Mouse (Mus musculus): ENCODE results near the gene Ablim2. TPM values are rescaled to one million over a fixed set of nuclear protein-coding genes. Genes with fewer than 3 reads are reported as not detected.

The Ablim2 gene
- polyA plus RNA-seq, 1 experiment from 2014 or later = 0.45 TPM

DNA sequence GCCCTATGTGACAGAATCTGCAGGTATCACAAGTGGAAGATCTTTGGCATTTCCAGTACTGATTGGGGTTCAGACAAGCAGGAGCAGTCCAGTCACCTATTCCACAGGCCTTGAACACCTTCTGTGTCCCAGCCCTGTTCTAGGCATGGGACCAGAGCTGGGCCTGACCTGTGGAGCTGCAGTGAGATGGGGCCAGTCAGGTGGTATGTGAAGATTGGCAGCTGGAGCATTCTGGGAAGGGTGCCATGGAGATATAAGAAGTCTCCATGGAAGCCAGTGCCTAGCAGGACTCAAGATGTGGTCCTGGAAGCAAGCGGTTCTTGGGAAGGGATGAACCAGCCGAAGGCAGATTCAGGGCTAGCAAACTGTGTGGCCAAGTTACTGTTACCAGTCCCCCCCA, 103.8 kb downstream of the Ablim2 start:
- Histone ChIP-seq H3K9ac (replicated peaks) (no peak overlapping the region), H3K27ac (ENCODE audit: low read depth) (no peak overlapping the region), H3K4me1 (ENCODE audit: insufficient read depth) (no peaks in the 10 kb centered on the region), H3K27me3 (ENCODE audit: insufficient read depth, low read length) (no peaks in the 10 kb centered on the region), H3K4me3 (ENCODE audit: low read depth, low read length) (no peak overlapping the region), H3K4me2 (ENCODE audit: low read depth, low read length) (no peak overlapping the region), H3K36me3 (replicated peaks; ENCODE audit: insufficient read depth, low read length) (no peaks in the 10 kb centered on the region), H3K9me3 (ENCODE audit: low read length) (no peaks in the 10 kb centered on the region)
- WGBS (ENCODE audit: insufficient replicate concordance) = 83% methylated on average over 2 of the region's 2 CpGs
- no peak for TF ChIP-seq EP300 (IDR thresholded peaks at IDR 0.05; ENCODE audit: low read depth)
- no peak for TF ChIP-seq CTCF (IDR thresholded peaks at IDR 0.05; ENCODE audit: low read depth)
- DNase-seq = no peak
- ATAC-seq = no peak

DNA sequence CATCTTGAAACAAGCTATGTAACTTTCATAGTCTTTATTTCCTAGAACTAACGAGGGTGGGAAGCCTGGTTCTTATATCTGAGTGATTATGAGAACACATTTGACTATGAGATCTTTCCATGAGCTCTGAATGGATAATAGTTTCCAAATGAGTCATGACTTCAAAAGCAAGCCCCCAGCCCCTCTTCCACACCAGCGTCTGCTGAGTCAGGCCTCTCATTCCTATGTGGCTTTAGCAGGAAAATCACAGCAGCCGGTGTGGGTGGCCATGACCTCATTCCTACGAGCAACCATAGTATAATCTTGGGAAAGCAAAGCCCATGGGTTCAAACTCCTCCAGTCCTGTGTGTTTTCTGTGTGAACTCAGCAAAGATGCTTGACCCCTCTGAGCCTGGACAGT, 112.3 kb downstream of the Ablim2 start:
- 63% methylated on average over 4 of the region's 4 CpGs for WGBS (ENCODE audit: insufficient replicate concordance)
- Histone ChIP-seq H3K9me3 (ENCODE audit: low read length) (no peaks in the 10 kb centered on the region), H3K4me3 (ENCODE audit: low read depth, low read length) (no peak overlapping the region), H3K4me1 (ENCODE audit: insufficient read depth) (no peaks in the 10 kb centered on the region), H3K27ac (ENCODE audit: low read depth) (no peak overlapping the region), H3K27me3 (ENCODE audit: insufficient read depth, low read length) (no peaks in the 10 kb centered on the region), H3K36me3 (replicated peaks; ENCODE audit: insufficient read depth, low read length) (no peaks in the 10 kb centered on the region), H3K4me2 (ENCODE audit: low read depth, low read length) (no peak overlapping the region), H3K9ac (replicated peaks) (no peak overlapping the region)
- ATAC-seq (no peak), DNase-seq (no peak)
- TF ChIP-seq CTCF (IDR thresholded peaks at IDR 0.05; ENCODE audit: low read depth) = no peak
- no peak for TF ChIP-seq EP300 (IDR thresholded peaks at IDR 0.05; ENCODE audit: low read depth)

DNA sequence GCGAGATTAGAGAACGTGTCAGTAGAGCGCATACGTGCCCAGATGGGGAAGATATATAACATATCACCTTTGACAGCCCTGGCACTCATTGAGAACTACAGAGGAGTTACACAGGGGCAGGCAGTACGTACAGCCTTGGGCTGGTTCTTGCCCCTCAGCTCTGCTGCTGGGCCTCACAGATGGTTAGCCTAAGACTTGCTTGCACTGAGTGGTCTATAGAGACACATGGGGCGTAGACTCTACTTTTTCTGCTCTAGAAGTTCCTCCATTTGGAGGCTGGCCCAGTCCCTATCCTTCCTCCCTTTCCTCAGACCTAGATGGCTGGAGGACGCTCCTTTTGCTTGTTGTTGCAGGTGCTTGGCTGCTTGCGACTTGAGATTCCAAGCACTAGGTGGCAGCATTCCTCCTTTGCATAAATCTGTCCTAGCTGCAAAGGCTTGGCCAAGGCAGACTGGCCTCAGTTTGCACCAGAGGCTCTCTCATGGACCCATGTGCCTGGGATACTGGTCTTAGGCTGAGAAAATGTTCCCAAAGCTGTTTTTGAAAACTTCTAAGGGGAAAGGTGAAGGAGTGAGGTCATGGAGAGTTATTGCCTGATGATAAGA, 112.8 kb downstream of the Ablim2 start:
- H3K9ac ChIP-seq (replicated peaks) = no peak overlapping the region
- ATAC-seq (no peak), DNase-seq (peak; percentile 66)
- no peak overlapping the region for H3K4me2 ChIP-seq (ENCODE audit: low read depth, low read length)
- peak; percentile 88 for TF ChIP-seq CTCF (IDR thresholded peaks at IDR 0.05; ENCODE audit: low read depth)
- TF ChIP-seq EP300 (IDR thresholded peaks at IDR 0.05; ENCODE audit: low read depth) = no peak
- no peaks in the 10 kb centered on the region for H3K4me1 ChIP-seq (ENCODE audit: insufficient read depth)
- no peaks in the 10 kb centered on the region for H3K36me3 ChIP-seq (replicated peaks; ENCODE audit: insufficient read depth, low read length)
- no peak overlapping the region for H3K4me3 ChIP-seq (ENCODE audit: low read depth, low read length)
- WGBS (ENCODE audit: insufficient replicate concordance) = 51% methylated on average over 8 of the region's 8 CpGs
- H3K27me3 ChIP-seq (ENCODE audit: insufficient read depth, low read length) = no peaks in the 10 kb centered on the region
- no peak overlapping the region for H3K27ac ChIP-seq (ENCODE audit: low read depth)
- no peaks in the 10 kb centered on the region for H3K9me3 ChIP-seq (ENCODE audit: low read length)

DNA sequence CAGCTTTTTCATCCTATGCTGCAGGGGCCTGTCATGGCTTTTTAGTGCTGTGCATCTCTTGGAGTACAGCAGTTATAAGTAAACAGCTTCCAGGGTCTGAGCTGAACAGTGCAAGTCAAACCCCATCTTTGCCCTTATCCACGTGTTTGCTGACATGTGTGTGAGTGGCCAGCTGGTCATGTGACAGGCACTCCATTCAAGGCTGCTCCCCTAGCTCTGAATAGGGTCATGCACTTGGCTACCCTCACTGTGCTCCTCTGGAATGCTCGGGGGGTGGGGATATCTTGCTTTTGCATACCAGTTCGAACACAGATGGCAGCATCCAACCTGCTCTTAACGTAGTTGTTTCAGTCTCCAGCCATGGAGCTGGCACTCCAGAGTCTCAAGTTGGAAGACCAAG, 115.7 kb downstream of the Ablim2 start:
- no peaks in the 10 kb centered on the region for H3K9me3 ChIP-seq (ENCODE audit: low read length)
- no peak overlapping the region for H3K9ac ChIP-seq (replicated peaks)
- WGBS (ENCODE audit: insufficient replicate concordance) = 50% methylated on average over 4 of the region's 4 CpGs
- no peak overlapping the region for H3K27ac ChIP-seq (ENCODE audit: low read depth)
- TF ChIP-seq EP300 (IDR thresholded peaks at IDR 0.05; ENCODE audit: low read depth) = no peak
- no peaks in the 10 kb centered on the region for H3K27me3 ChIP-seq (ENCODE audit: insufficient read depth, low read length)
- H3K4me1 ChIP-seq (ENCODE audit: insufficient read depth) = no peaks in the 10 kb centered on the region
- H3K4me3 ChIP-seq (ENCODE audit: low read depth, low read length) = no peak overlapping the region
- DNase-seq (no peak), ATAC-seq (no peak)
- H3K4me2 ChIP-seq (ENCODE audit: low read depth, low read length) = no peak overlapping the region
- no peaks in the 10 kb centered on the region for H3K36me3 ChIP-seq (replicated peaks; ENCODE audit: insufficient read depth, low read length)

DNA sequence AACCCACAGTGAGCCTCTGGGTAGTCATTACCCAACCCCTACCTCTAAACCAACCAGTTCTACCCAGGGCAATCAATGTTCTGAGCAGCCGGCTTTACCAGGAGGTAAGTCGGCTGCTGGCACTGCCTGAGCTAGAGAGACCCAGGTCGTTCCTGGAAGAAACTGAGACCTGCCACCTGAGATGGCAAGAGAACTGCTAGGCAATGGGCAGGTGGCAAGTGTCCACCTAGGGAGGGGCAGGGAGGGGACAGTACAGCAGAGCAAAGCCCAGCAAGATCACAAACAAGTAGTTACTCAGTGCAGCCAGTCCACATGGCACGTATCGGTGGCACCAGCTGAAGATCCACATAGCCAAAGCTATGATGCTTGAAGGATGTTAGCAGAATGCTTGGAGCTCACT, 118.6 kb downstream of the Ablim2 start:
- H3K9ac ChIP-seq (replicated peaks) = no peak overlapping the region
- ATAC-seq (no peak), DNase-seq (no peak)
- no peaks in the 10 kb centered on the region for H3K36me3 ChIP-seq (replicated peaks; ENCODE audit: insufficient read depth, low read length)
- no peak overlapping the region for H3K27ac ChIP-seq (ENCODE audit: low read depth)
- no peak overlapping the region for H3K4me2 ChIP-seq (ENCODE audit: low read depth, low read length)
- 77% methylated on average over 5 of the region's 5 CpGs for WGBS (ENCODE audit: insufficient replicate concordance)
- H3K9me3 ChIP-seq (ENCODE audit: low read length) = no peaks in the 10 kb centered on the region
- no peak for TF ChIP-seq EP300 (IDR thresholded peaks at IDR 0.05; ENCODE audit: low read depth)
- no peak for TF ChIP-seq CTCF (IDR thresholded peaks at IDR 0.05; ENCODE audit: low read depth)
- H3K27me3 ChIP-seq (ENCODE audit: insufficient read depth, low read length) = no peaks in the 10 kb centered on the region
- H3K4me3 ChIP-seq (ENCODE audit: low read depth, low read length) = no peak overlapping the region
- H3K4me1 ChIP-seq (ENCODE audit: insufficient read depth) = no peaks in the 10 kb centered on the region

DNA sequence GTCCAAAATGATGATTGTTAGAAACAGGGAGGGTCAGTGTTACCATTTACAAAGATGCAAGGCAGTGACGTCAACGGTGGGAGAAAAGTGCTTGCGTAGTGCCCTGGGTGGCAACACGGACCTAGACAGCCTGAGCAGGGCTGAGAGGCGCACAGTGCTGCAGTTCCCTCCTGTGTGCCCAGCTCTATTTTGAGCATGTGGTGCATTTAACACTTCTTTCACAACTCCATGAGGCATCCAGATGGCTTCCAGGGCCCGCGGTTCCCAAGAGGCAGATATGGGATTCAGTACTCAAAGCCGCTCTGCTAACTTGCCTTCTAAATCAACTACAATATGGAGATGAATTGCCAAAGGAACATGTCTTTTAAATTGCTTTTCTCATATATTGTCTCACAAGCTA, 121.5 kb downstream of the Ablim2 start:
- DNase-seq (no peak), ATAC-seq (no peak)
- no peaks in the 10 kb centered on the region for H3K36me3 ChIP-seq (replicated peaks; ENCODE audit: insufficient read depth, low read length)
- no peak overlapping the region for H3K4me3 ChIP-seq (ENCODE audit: low read depth, low read length)
- TF ChIP-seq CTCF (IDR thresholded peaks at IDR 0.05; ENCODE audit: low read depth) (no peak), EP300 (IDR thresholded peaks at IDR 0.05; ENCODE audit: low read depth) (no peak)
- H3K9me3 ChIP-seq (ENCODE audit: low read length) = no peaks in the 10 kb centered on the region
- no peaks in the 10 kb centered on the region for H3K27me3 ChIP-seq (ENCODE audit: insufficient read depth, low read length)
- no peak overlapping the region for H3K9ac ChIP-seq (replicated peaks)
- no peaks in the 10 kb centered on the region for H3K4me1 ChIP-seq (ENCODE audit: insufficient read depth)
- H3K4me2 ChIP-seq (ENCODE audit: low read depth, low read length) = no peak overlapping the region
- no peak overlapping the region for H3K27ac ChIP-seq (ENCODE audit: low read depth)
- 77% methylated on average over 8 of the region's 8 CpGs for WGBS (ENCODE audit: insufficient replicate concordance)

DNA sequence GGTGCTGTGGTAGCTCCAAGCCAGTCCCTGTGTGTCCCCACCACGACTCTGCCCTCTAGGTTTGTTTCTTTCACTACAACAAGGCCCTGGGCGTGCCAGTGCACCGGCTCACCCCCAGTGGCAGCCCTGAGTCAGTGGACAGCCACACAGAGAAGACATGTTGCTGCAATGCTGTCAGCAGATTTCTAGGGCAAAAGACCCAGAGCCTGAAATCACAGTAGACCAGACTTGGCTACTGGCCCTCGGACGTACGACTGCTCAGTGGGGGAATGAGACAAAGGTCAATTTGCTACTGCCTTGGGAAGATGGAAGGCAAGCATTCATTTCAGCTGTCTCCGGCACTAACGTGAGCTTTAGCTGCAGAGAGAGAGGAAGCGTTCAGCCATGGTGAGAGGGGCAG, 124.7 kb downstream of the Ablim2 start:
- no peak for TF ChIP-seq EP300 (IDR thresholded peaks at IDR 0.05; ENCODE audit: low read depth)
- TF ChIP-seq CTCF (IDR thresholded peaks at IDR 0.05; ENCODE audit: low read depth) = no peak
- no peaks in the 10 kb centered on the region for H3K9me3 ChIP-seq (ENCODE audit: low read length)
- H3K4me2 ChIP-seq (ENCODE audit: low read depth, low read length) = no peak overlapping the region
- DNase-seq (no peak), ATAC-seq (no peak)
- no peak overlapping the region for H3K9ac ChIP-seq (replicated peaks)
- no peak overlapping the region for H3K4me3 ChIP-seq (ENCODE audit: low read depth, low read length)
- H3K36me3 ChIP-seq (replicated peaks; ENCODE audit: insufficient read depth, low read length) = no peaks in the 10 kb centered on the region
- no peaks in the 10 kb centered on the region for H3K4me1 ChIP-seq (ENCODE audit: insufficient read depth)
- WGBS (ENCODE audit: insufficient replicate concordance) = 53% methylated on average over 9 of the region's 9 CpGs
- no peaks in the 10 kb centered on the region for H3K27me3 ChIP-seq (ENCODE audit: insufficient read depth, low read length)
- no peak overlapping the region for H3K27ac ChIP-seq (ENCODE audit: low read depth)
